14 mouse cellular contexts compared by ENCODE assay signal in genomic region chr3:86759834-86760233, GRCm38 (mm10).
A peak's percentile ranks its signal among the peaks of the same experiment; 100 is the strongest.
DNase-seq lines count a peak whose midpoint lies in the region; ATAC-seq and TF ChIP-seq lines count a peak whose summit lies in the region.
"Had no signal": no experiment of that assay in that cellular context is flagged by ENCODE, and none has a peak within 500 bp of the region (broad histone marks: within the 10 kb centered on the region; RNA-seq: fewer than 3 reads in every experiment).

No protein-coding gene starts in this region.

- DNase-seq in embryonic facial prominence, embryonic 10.5 days (ENCODE audit: low spot score) = no peak
- no peak for DNase-seq in embryonic facial prominence, embryonic 14.5 days (ENCODE audit: low spot score)
- no peak for DNase-seq in testis, postnatal 10 days (ENCODE audit: low spot score)
- no peak for DNase-seq in layer of hippocampus, adult 8-10 months (ENCODE audit: low spot score in 2 of 2)
- DNase-seq: adrenal gland, postnatal 14 days; forebrain, postnatal 0 days; kidney, postnatal 10 days; lung, postnatal 10 days; right cerebral cortex, adult 18-20 months; thymus, postnatal 14 days had no signal

- TF ChIP-seq CTCF in intestine, postnatal 0 days (IDR thresholded peaks at IDR 0.05; ENCODE audit: low read depth) = no peak

- no peaks in the 10 kb centered on the region for H3K9me3 ChIP-seq in embryonic facial prominence, embryonic 10.5 days
- no peaks in the 10 kb centered on the region for H3K9me3 ChIP-seq in embryonic facial prominence, embryonic 14.5 days (ENCODE audit: control insufficient read depth, low read length)
- no peaks in the 10 kb centered on the region for H3K9me3 ChIP-seq in intestine, postnatal 0 days (ENCODE audit: control insufficient read depth)
- no peaks in the 10 kb centered on the region for H3K9me3 ChIP-seq in midbrain, embryonic 16.5 days (replicated peaks; ENCODE audit: control insufficient read depth, low read length, poor library complexity, severe bottlenecking)

- no peak for ATAC-seq in embryonic facial prominence, embryonic 14.5 days (ENCODE audit: low read depth)
- ATAC-seq in intestine, postnatal 0 days = no peak
- ATAC-seq in midbrain, embryonic 16.5 days = no peak
- ATAC-seq in erythroblast, adult 5-6 weeks (replicated peaks; ENCODE audit: low FRiP score, poor library complexity, severe bottlenecking) = no peak
- ATAC-seq: forebrain, postnatal 0 days had no signal

- WGBS in embryonic facial prominence, embryonic 10.5 days = 57% methylated on average over 8 of the region's 8 CpGs
- 50% methylated on average over 8 of the region's 8 CpGs for WGBS in embryonic facial prominence, embryonic 14.5 days
- WGBS in intestine, postnatal 0 days = 59% methylated on average over 8 of the region's 8 CpGs
- 43% methylated on average over 8 of the region's 8 CpGs for WGBS in midbrain, embryonic 16.5 days

- no peaks in the 10 kb centered on the region for H3K27me3 ChIP-seq in embryonic facial prominence, embryonic 10.5 days (replicated peaks; ENCODE audit: low read depth, poor library complexity, severe bottlenecking)
- no peaks in the 10 kb centered on the region for H3K27me3 ChIP-seq in embryonic facial prominence, embryonic 14.5 days (replicated peaks; ENCODE audit: control insufficient read depth, insufficient read depth, low read length)
- H3K27me3 ChIP-seq in intestine, postnatal 0 days (replicated peaks; ENCODE audit: control insufficient read depth, insufficient read depth, low read length) = no peaks in the 10 kb centered on the region
- no peaks in the 10 kb centered on the region for H3K27me3 ChIP-seq in midbrain, embryonic 16.5 days (ENCODE audit: control insufficient read depth, insufficient read depth, low read depth, low read length)
- H3K27me3 ChIP-seq: CH12.LX had no signal

- H3K4me2 ChIP-seq in embryonic facial prominence, embryonic 14.5 days (ENCODE audit: low read depth, low read length) = peak overlapping the region; percentile 49
- peak overlapping the region; percentile 32; the same call in 1 of the 2 replicates for H3K4me2 ChIP-seq in intestine, postnatal 0 days (replicated peaks; ENCODE audit: low read depth)
- H3K4me2 ChIP-seq in midbrain, embryonic 16.5 days (ENCODE audit: low read length) = peak overlapping the region; percentile 38

- peak overlapping the region; percentile 54 for H3K9ac ChIP-seq in embryonic facial prominence, embryonic 14.5 days (ENCODE audit: low read depth, low read length)
- no peak overlapping the region for H3K9ac ChIP-seq in intestine, postnatal 0 days (ENCODE audit: low read depth, low read length)
- H3K9ac ChIP-seq in midbrain, embryonic 16.5 days (ENCODE audit: low read depth, low read length) = 0 out of 2 replicates have a peak overlapping the region, but pooled peaks have one; percentile 40
- H3K9ac ChIP-seq: forebrain, postnatal 0 days had no signal

- H3K36me3 ChIP-seq in embryonic facial prominence, embryonic 10.5 days (replicated peaks) = peaks cover 11% of the 10 kb centered on the region
- H3K36me3 ChIP-seq in embryonic facial prominence, embryonic 14.5 days (ENCODE audit: control insufficient read depth, insufficient read depth, low read length) = no peaks in the 10 kb centered on the region
- H3K36me3 ChIP-seq in intestine, postnatal 0 days (ENCODE audit: control insufficient read depth, insufficient read depth) = no peaks in the 10 kb centered on the region; the same call in 1 of the 2 replicates
- H3K36me3 ChIP-seq in midbrain, embryonic 16.5 days (ENCODE audit: control insufficient read depth, insufficient read depth, low read length) = no peaks in the 10 kb centered on the region

- peaks cover 24% of the 10 kb centered on the region for H3K4me1 ChIP-seq in embryonic facial prominence, embryonic 10.5 days
- peaks cover 9% of the 10 kb centered on the region for H3K4me1 ChIP-seq in embryonic facial prominence, embryonic 14.5 days (ENCODE audit: control insufficient read depth, insufficient read depth, low read length)
- no peaks in the 10 kb centered on the region for H3K4me1 ChIP-seq in intestine, postnatal 0 days (replicated peaks; ENCODE audit: control insufficient read depth, insufficient read depth, low read length)
- peaks cover under 1% of the 10 kb centered on the region; the same call in 1 of the 2 replicates for H3K4me1 ChIP-seq in midbrain, embryonic 16.5 days (ENCODE audit: control insufficient read depth, insufficient read depth, low read length)

- no peak overlapping the region for H3K4me3 ChIP-seq in embryonic facial prominence, embryonic 10.5 days
- peak overlapping the region; percentile 19; the same call in 1 of the 2 replicates for H3K4me3 ChIP-seq in embryonic facial prominence, embryonic 14.5 days (ENCODE audit: low read depth, low read length)
- peak overlapping the region; percentile 14; the same call in 1 of the 2 replicates for H3K4me3 ChIP-seq in intestine, postnatal 0 days (ENCODE audit: low read depth, low read length)
- H3K4me3 ChIP-seq in midbrain, embryonic 16.5 days (ENCODE audit: low read depth, low read length) = no peak overlapping the region

- H3K27ac ChIP-seq in embryonic facial prominence, embryonic 10.5 days (replicated peaks) = peak overlapping the region; percentile 67
- peak overlapping the region; percentile 84 for H3K27ac ChIP-seq in embryonic facial prominence, embryonic 14.5 days (replicated peaks; ENCODE audit: low read depth, low read length)
- peak overlapping the region; percentile 22; the same call in 1 of the 2 replicates for H3K27ac ChIP-seq in intestine, postnatal 0 days (ENCODE audit: low read depth, low read length)
- no peak overlapping the region for H3K27ac ChIP-seq in midbrain, embryonic 16.5 days (ENCODE audit: low read length)

Comparison
In these comparisons a context has a peak if more than half of its experiments do, and no peak if none do; other contexts are left out.
1. H3K4me3 ChIP-seq: peak in embryonic facial prominence, embryonic 14.5 days (single experiment) and intestine, postnatal 0 days (single experiment); none in embryonic facial prominence, embryonic 10.5 days (single experiment) and midbrain, embryonic 16.5 days (single experiment).
2. Peak in every context shown above with its lines, with median percentiles within 50 percentile points of each other: H3K4me2 ChIP-seq.